Mouse (Mus musculus): ENCODE results near the gene Tpo.

Gene Tpo

GRCm38 (mm10) chr12:30132524-30132923, at the start of gene Tpo:
TSS of gene Tpo (minus strand) at chr12:30132624.
- no peak for DNase-seq

- no peak for DNase-seq
Observed at GRCm38 (mm10) chr12:30181721-30182120, 49.3 kb upstream of the Tpo start.

GRCm38 (mm10) chr12:30179623-30180022, 47.2 kb upstream of the Tpo start:
- DNase-seq = no peak

GRCm38 (mm10) chr12:30177966-30178365, 45.5 kb upstream of the Tpo start:
- no peak for DNase-seq

- no peak for DNase-seq
Observed at GRCm38 (mm10) chr12:30177529-30177928, 45.1 kb upstream of the Tpo start.

- DNase-seq = no peak
Observed at GRCm38 (mm10) chr12:30168491-30168890, 36.1 kb upstream of the Tpo start.

- DNase-seq = no peak
Observed at GRCm38 (mm10) chr12:30164538-30164937, 32.1 kb upstream of the Tpo start.

- DNase-seq = no peak
Observed at GRCm38 (mm10) chr12:30164005-30164404, 31.6 kb upstream of the Tpo start.

- DNase-seq = no peak
Observed at GRCm38 (mm10) chr12:30161731-30162406, 29.4 kb upstream of the Tpo start.

- DNase-seq = no peak
Observed at GRCm38 (mm10) chr12:30160475-30160874, 28.1 kb upstream of the Tpo start.

GRCm38 (mm10) chr12:30159788-30160187, 27.4 kb upstream of the Tpo start:
- no peak for DNase-seq

GRCm38 (mm10) chr12:30154079-30154673, 21.8 kb upstream of the Tpo start:
- no peak for DNase-seq

GRCm38 (mm10) chr12:30142085-30142484, 9.7 kb upstream of the Tpo start:
- no peak for DNase-seq

GRCm38 (mm10) chr12:30129411-30129716, 3.1 kb downstream of the Tpo start:
- DNase-seq = no peak

GRCm38 (mm10) chr12:30128561-30129410, 3.6 kb downstream of the Tpo start:
- DNase-seq = no peak

GRCm38 (mm10) chr12:30122347-30122746, 10.1 kb downstream of the Tpo start:
- DNase-seq = no peak

- DNase-seq = no peak
Observed at GRCm38 (mm10) chr12:30112271-30112670, 20.2 kb downstream of the Tpo start.

- DNase-seq = no peak
Observed at GRCm38 (mm10) chr12:30109646-30110605, 22.5 kb downstream of the Tpo start.

GRCm38 (mm10) chr12:30102891-30103565, 29.4 kb downstream of the Tpo start:
- DNase-seq = no peak

- no peak for DNase-seq
Observed at GRCm38 (mm10) chr12:30092081-30092480, 40.3 kb downstream of the Tpo start.

GRCm38 (mm10) chr12:30083971-30084370, 48.5 kb downstream of the Tpo start:
- no peak for DNase-seq

GRCm38 (mm10) chr12:30077056-30077455, 55.4 kb downstream of the Tpo start:
- no peak for DNase-seq
